Mouse (Mus musculus) lung, postnatal 36 days (tissue): Measurements from ENCODE around the gene Acot7.

Experiments used
- DNase-seq: peaks from one replicate; pipeline ENCODE4 v3.0.0; 2022; ENCODE audit warnings: mixed read lengths

Acot7 gene

GRCm38 (mm10) chr4:152151966-152152544 is 25.9 kb upstream of the Acot7 start, which contains the start of gene Espn:
Gene Espn, minus strand, starts transcription at chr4:152152371.
- DNase-seq = peak; percentile 77

GRCm38 (mm10) chr4:152153771-152154177 is 24.2 kb upstream of the Acot7 start:
- peak; percentile 94 for DNase-seq

- DNase-seq = no peak
Measured at GRCm38 (mm10) chr4:152155019-152155418, 22.9 kb upstream of the Acot7 start.

DNA sequence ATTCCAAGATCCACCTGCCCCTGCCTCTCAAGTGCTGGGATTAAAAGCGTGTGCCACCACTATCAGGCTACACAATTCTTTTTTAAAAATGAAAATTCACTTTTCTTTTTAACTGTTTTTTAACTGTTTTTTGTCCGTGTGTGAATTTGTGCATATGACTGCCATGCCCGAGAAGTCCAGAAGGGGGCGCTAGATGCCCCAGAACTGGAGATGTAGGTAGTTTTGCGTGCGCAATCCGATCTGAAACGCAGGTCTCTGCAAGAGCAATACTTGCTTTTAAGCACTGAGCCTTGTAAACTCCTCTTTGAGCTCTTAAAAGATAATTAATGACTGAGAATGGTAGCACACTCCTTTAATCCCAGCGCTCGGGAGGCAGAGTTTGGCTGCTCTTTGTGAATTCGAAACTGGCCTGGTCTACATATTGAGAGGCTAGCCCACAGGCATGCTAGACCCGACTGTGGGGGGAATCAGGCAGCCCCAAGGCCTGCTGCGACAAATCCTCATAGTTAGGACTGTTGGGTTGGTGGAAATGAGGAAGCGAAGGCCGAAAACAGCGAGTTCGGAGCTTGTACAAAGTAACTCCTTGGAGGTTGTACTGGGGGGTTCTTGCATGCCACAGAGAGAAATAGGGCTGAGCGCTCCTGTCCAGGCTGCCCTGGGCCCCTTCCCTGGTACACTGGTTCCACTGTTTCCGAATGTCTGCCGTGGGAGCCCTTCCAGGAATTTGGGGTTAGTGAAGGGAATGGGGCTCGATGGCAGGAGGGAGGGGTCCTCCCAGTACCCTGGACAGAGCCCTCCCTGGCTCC is 20.0 kb upstream of the Acot7 start:
- peak; percentile 78 for DNase-seq

DNA sequence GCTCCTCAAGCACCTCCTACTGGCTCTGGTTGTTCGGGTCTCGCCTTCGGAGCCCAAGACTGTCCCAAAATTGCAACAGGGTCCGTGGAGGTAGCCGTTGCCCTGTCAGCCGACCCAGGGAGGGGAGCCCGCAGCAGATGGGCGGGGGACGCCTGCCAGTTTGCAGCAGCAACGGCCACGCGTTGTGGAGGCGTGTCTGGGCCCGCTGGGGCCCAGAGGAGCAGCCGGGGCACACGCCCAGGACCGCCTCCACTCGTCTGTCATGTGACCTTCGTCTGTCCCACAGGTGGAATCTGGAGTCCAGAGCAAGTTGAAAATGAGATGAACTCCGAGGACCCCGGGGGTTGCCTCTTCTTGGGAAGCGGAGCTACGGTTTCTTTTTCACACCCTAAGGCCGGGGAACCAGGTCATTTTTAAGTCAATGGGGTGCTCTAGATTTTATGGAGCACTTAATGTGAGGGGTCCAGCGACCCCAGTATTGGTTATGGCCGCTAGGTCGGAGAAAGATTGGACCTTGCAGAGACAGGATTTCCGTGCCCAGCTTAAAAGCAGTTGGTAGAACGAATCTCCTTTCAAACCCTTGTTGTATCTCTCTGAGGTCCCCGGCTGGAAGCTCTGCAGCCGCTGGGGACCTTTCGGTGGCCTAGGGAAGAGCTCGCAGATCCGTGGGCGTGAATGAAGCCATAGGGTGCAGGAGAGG is 19.2 kb upstream of the Acot7 start, which contains the start of gene Hes2:
Hes2 (plus strand) TSS at position 283 of the 700 bp plus-strand sequence.
- DNase-seq = peak; percentile 55

- DNase-seq = no peak
Measured at GRCm38 (mm10) chr4:152159285-152159678, 18.7 kb upstream of the Acot7 start.

GRCm38 (mm10) chr4:152160748-152161147 is 17.2 kb upstream of the Acot7 start:
- DNase-seq = no peak

- DNase-seq = no peak
Measured at GRCm38 (mm10) chr4:152161601-152162000, 16.3 kb upstream of the Acot7 start.

DNA sequence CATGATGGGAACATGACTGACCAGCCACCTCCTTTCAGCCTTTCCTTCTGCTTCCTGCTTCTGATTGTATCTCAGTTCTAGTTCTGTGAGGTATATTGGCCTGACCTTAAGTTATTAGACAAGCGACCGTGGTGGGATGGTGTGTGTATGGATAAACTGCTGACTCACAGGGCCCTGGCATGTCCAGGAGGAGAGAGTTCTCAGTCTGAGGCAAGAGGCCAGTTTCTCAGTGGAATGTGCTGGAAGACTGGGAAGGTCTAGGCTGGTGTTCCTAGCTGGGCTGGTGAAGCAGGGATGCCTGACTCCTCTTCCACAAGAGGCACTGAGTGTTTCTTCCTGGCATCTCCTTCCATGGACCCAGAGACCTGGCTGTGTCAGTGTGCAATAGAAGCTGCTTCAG is 15.2 kb upstream of the Acot7 start:
- DNase-seq = no peak

DNA sequence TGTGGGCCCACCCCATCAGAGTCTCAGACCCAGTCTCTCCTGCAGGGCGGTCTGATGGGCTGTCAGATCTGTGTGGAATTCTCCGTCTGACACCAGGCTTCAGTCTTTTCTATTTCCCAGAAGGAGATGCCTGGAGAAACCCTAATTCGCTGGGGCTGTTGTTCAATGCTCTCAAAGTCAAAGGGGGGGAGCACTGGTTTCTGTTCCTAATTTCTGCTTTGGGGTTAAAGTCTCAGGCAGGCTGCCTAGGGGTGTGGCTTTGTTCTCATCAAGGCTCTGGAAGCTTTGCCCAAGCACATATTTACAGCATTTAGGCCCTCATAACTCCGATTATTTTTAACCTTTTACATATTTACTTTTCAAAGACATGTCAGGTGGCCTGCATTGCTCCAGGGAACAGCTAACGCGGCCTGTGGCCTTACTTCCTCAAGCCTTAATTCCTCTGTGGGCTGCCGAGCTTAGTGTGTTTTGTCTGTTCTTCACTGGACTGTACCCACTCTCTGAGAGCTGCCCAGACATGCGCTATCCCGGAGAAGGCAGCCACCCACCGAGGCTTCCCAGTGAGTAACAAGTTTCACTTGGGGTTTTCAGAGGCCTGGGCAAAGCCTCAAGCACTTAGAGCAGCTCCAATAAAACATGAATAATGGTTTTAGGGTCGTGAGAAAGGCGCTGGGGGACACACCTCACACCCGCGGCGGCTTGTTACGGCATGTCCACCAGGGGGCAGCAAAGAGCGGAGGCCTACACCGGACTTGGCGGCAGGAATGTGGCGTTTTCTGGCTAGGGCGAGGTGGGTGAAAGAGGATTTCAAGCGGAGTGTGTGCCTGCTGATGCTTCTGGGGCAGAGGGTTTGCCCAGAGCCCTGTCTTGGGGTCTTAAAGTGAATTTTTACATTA is 12.7 kb upstream of the Acot7 start:
- DNase-seq = peak; percentile 83

DNA sequence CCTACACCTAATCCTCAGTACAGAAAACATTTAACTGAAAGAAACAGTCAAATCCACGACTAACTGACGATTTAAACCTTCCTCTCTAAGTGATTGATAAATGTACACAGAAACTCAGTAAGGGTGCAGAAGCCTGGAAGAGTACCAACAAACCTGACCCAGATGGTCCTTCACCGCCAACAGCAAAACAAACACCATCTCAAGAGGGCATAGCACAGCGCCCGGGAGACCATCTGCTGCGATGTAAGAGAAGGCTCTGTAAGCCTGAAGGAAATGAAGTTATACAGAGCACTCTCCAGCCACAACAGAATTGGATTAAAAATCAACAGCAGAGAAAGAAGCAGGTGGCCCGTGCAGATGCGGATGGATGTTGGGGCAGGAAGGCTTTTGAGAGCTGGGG is 9.9 kb upstream of the Acot7 start:
- DNase-seq = peak; percentile 78

DNA sequence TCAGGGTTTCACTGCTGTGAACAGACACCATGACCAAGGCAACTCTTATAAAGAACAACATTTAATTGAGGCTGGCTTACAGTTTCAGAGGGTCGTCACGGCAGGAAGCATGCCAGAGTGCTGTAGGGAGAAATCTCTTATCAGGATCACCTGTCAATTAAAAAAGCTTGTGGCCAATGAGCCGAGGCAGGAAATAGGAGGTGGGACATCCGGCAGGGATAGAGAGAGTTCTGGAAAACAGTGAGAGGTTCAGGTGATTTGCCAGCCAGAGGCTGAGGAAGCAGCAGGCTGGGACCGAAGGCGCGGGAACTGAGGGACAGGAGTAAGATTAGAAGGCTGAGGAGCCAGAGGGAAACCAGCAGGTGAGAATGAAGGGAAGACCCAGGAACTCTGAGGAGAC is 8.8 kb upstream of the Acot7 start:
- no peak for DNase-seq

GRCm38 (mm10) chr4:152170286-152170685 is 7.6 kb upstream of the Acot7 start:
- no peak for DNase-seq

DNA sequence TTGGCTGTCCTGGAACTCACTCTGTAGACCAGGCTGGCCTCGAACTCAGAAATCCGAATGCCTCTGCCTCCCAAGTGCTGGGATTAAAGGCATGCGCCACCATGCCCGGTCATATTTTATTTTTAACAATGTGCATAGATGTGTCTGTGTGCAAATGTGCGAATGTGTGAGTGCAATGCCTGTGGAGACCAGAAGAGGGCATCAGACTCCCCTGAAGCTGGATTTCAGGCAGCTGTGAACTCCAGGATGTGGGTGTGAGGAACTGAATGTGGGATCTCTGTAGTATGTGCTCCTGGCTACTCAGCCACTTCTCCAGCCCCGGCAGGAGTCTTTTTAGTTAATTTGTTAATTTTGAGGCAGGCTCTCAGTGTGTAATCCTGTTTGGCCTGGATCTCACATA is 6.4 kb upstream of the Acot7 start:
- DNase-seq = no peak

DNA sequence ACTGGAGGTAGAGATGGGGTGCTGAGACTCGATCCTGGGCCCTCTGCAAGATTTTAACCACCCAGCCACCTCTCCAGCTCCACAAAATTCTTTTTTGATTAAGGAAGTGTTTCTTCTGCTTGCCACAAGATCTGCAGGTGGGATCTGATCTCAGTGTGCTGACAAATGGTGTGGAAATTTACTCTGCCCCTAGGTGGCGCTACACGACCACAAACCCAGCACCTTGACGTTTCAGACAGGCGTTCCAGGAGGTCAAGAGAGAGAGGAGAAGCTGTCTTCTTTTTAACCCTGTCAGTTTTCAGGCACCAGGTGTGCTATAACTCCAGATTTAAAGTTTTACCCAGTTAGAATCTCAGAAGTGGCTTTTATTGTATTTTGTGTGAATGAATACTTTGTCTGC is 4.9 kb upstream of the Acot7 start:
- peak; percentile 92 for DNase-seq

DNA sequence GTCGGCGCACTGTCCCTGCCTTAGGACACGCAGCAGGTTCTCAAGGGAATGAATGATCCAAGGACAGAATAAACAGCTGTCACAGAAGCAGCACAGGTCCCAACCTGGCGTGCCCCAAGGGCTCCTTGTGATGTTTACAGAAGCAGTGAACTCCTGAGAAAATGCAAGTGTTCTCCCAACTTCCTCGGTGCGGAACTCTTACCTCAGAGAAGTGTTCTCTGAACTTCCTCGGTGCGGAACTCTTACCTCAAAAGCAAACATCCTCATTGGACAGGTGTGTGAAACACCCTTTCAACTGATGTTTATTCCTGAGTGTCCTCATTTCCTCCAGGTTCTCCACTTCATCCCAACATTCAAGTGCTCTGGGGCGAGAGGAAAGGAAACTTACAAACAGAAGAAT is 4.0 kb upstream of the Acot7 start:
- DNase-seq = peak; percentile 72

DNA sequence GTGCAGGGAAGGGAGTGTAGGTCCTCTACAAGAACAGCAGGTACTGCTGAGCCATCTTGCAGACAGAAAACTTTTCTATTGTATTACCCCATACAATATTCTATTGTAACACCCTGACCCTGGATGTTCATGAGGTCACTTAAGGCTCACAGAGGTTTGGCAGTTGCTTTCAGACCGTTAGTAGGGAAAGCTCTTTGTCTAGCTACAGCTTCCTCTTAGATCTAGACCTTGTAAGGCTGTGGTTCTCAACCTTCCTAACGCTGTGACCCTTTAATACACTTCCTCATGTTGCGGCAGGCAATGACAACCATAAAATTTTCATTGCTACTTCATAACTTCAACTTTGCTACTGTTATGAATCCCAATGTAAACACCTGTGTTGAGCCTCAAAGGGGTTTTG is 1.3 kb upstream of the Acot7 start:
- DNase-seq = no peak

DNA sequence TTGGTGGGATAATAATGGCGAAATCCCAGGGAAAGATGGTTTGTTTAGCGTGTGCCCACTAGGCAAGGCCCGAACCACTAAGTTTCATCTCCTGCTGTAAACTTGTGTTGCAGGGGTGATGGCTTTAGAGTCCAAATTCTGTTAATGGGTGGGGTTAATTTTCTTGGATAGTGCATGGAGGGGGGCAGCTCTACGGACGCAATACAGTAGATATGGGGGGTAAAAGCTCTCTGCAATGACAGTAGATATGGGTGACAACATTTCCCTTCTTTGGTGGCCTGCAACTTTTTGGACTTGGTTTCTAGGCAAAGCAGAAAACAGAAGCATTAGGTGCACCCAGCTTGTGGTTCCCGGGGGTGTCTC is 779 bp upstream of the Acot7 start:
- DNase-seq = no peak

GRCm38 (mm10) chr4:152178344-152178864 is 470 bp downstream of the Acot7 start:
- peak; percentile 72 for DNase-seq

- DNase-seq = no peak
Measured at GRCm38 (mm10) chr4:152178916-152179705, 1.2 kb downstream of the Acot7 start.

- DNase-seq = no peak
Measured at GRCm38 (mm10) chr4:152179946-152180660, 2.2 kb downstream of the Acot7 start.
